Mouse (Mus musculus) G1E (cell line): ENCODE data around the gene Cnot6l. TPM values are rescaled to one million over a fixed set of nuclear protein-coding genes. Genes with fewer than 3 reads are reported as not detected.

Source experiments
- ATAC-seq: 2 replicates; pipeline ENCODE4 v1.8.0; 2016; ENCODE audit warnings: mild to moderate bottlenecking; ENCODE audit not compliant: insufficient number of reproducible peaks, poor library complexity, low FRiP score, severe bottlenecking; ENCODE audit errors: extremely low read depth
- DNase-seq: peaks from one replicate; pipeline ENCODE4 v3.0.0; 2012; ENCODE audit warnings: low spot score
- H3K27me3 ChIP-seq: 2 replicates; pipeline ENCODE4 v1.6.1; 2012; ENCODE audit warnings: mild to moderate bottlenecking, low read length, inconsistent platforms; ENCODE audit not compliant: insufficient read depth
- H3K36me3 ChIP-seq: replicated peaks from 2 replicates; pipeline ENCODE3; 2012; ENCODE audit warnings: mild to moderate bottlenecking, inconsistent platforms
- H3K4me1 ChIP-seq: 2 replicates; pipeline ENCODE4 v1.6.1; 2012; ENCODE audit warnings: low read depth, low read length, inconsistent platforms, mixed read lengths; ENCODE audit not compliant: insufficient read depth
- H3K4me3 ChIP-seq: 2 replicates; pipeline ENCODE4 v1.5.1; 2012; ENCODE audit warnings: low read depth, mild to moderate bottlenecking, inconsistent platforms, low read length, moderate library complexity, mixed read lengths
- H3K9me3 ChIP-seq: replicated peaks from 2 replicates; pipeline ENCODE4 v1.6.1; 2012; ENCODE audit warnings: inconsistent platforms
- CTCF ChIP-seq: IDR thresholded peaks from 2 replicates; pipeline ENCODE4 v1.5.1; 2012; ENCODE audit warnings: low read depth, low read length, inconsistent platforms, mixed read lengths
- GATA1 ChIP-seq: IDR thresholded peaks from 2 replicates; pipeline ENCODE4 v1.6.1; 2012; ENCODE audit warnings: borderline replicate concordance, low read length, inconsistent platforms, mixed read lengths
- GATA2 ChIP-seq: IDR thresholded peaks from 2 replicates; pipeline ENCODE4 v1.6.1; 2012; ENCODE audit warnings: low read depth, low read length, inconsistent platforms, borderline replicate concordance
- POLR2AphosphoS5 ChIP-seq: IDR thresholded peaks from 2 replicates; pipeline ENCODE4 v1.6.1; 2012; ENCODE audit warnings: low read depth, low read length, inconsistent platforms; ENCODE audit not compliant: insufficient replicate concordance
- TAL1 ChIP-seq: conservative IDR thresholded peaks from 2 replicates; pipeline ENCODE4 v1.6.1; 2012; ENCODE audit warnings: low read depth, low read length, inconsistent platforms, mixed read lengths
- polyA plus RNA-seq: library from polyadenylated mRNA; stranded (reverse); fragments of >175 nt; gene quantifications from 2 replicates; pipeline ENCODE4 v1.2.3, GENCODE M21; 2012
- total RNA-seq, 2 experiments: library from RNA; stranded (forward) in 1 of 2; stranded (reverse) in 1 of 2; fragments of 200-1000 nt in 1 of 2; fragments of >200 nt in 1 of 2; fragmentation: Nextera tagmentation in 1 of 2; gene quantifications; 2 replicates each; pipeline ENCODE4 v1.2.3; 2014 to 2017

The Cnot6l gene
- total and polyA plus RNA-seq, 3 experiments = 6.8 to 190 (median 141) TPM

GRCm38 (mm10) chr5:96142351-96142750 lies 21.6 kb downstream of the Cnot6l start:
- Histone ChIP-seq H3K4me1 (peaks cover 17% of the 10 kb centered on the region), H3K27me3 (no peaks in the 10 kb centered on the region), H3K36me3 (peaks cover 2% of the 10 kb centered on the region), H3K4me3 (no peak overlapping the region), H3K9me3 (no peaks in the 10 kb centered on the region)
- TF ChIP-seq GATA2 (no peak), TAL1 (no peak), CTCF (no peak), GATA1 (no peak), POLR2AphosphoS5 (no peak)
- DNase-seq = no peak
- ATAC-seq = no peak

- Histone ChIP-seq H3K9me3 (no peaks in the 10 kb centered on the region), H3K27me3 (no peaks in the 10 kb centered on the region), H3K4me3 (no peak overlapping the region), H3K4me1 (peaks cover 2% of the 10 kb centered on the region; the same call in 1 of the 2 replicates), H3K36me3 (peaks cover 47% of the 10 kb centered on the region)
- TF ChIP-seq CTCF (no peak), GATA1 (no peak), POLR2AphosphoS5 (no peak), TAL1 (no peak), GATA2 (no peak)
- DNase-seq (no peak), ATAC-seq (no peak)
These were observed 33.3 kb downstream of the Cnot6l start for GRCm38 (mm10) chr5:96130683-96131082.

GRCm38 (mm10) chr5:96126856-96127255 lies 37.1 kb downstream of the Cnot6l start:
- DNase-seq (no peak), ATAC-seq (no peak)
- H3K4me3 ChIP-seq = no peak overlapping the region
- H3K4me1 ChIP-seq = no peaks in the 10 kb centered on the region; the same call in 1 of the 2 replicates
- TF ChIP-seq GATA1 (no peak), POLR2AphosphoS5 (no peak)
- peaks cover 28% of the 10 kb centered on the region for H3K36me3 ChIP-seq
- no peaks in the 10 kb centered on the region for H3K9me3 ChIP-seq
- H3K27me3 ChIP-seq = no peaks in the 10 kb centered on the region

- no peak for DNase-seq
- ATAC-seq = no peak
- Histone ChIP-seq H3K4me1 (no peaks in the 10 kb centered on the region; the same call in 1 of the 2 replicates), H3K9me3 (no peaks in the 10 kb centered on the region), H3K4me3 (no peak overlapping the region), H3K27me3 (no peaks in the 10 kb centered on the region), H3K36me3 (peaks cover 32% of the 10 kb centered on the region)
- TF ChIP-seq GATA2 = no peak
- no peak for TF ChIP-seq GATA1
- TF ChIP-seq POLR2AphosphoS5 = no peak
- no peak for TF ChIP-seq TAL1
- TF ChIP-seq CTCF = no peak
These were observed 49.0 kb downstream of the Cnot6l start for GRCm38 (mm10) chr5:96114943-96115342.

- ATAC-seq = no peak
- no peak for TF ChIP-seq CTCF
- no peak for TF ChIP-seq TAL1
- no peak for TF ChIP-seq GATA2
- no peak for TF ChIP-seq GATA1
- no peak for TF ChIP-seq POLR2AphosphoS5
These were observed 59.3 kb downstream of the Cnot6l start for GRCm38 (mm10) chr5:96104644-96105043.

GRCm38 (mm10) chr5:96091468-96091867 lies 72.5 kb downstream of the Cnot6l start:
- no peak for TF ChIP-seq TAL1
- TF ChIP-seq POLR2AphosphoS5 = no peak
- no peak for TF ChIP-seq GATA1
- TF ChIP-seq GATA2 = no peak
- no peak for TF ChIP-seq CTCF
- Histone ChIP-seq H3K27me3 (no peaks in the 10 kb centered on the region), H3K36me3 (peaks cover 25% of the 10 kb centered on the region), H3K9me3 (no peaks in the 10 kb centered on the region), H3K4me3 (no peak overlapping the region), H3K4me1 (no peaks in the 10 kb centered on the region)
- no peak for DNase-seq
- ATAC-seq = no peak

More at GRCm38 (mm10) chr5:96104644-96105043, 59.3 kb downstream of the Cnot6l start:
- Histone ChIP-seq H3K4me3 (no peak overlapping the region), H3K36me3 (peaks cover 44% of the 10 kb centered on the region), H3K27me3 (no peaks in the 10 kb centered on the region), H3K9me3 (no peaks in the 10 kb centered on the region), H3K4me1 (no peaks in the 10 kb centered on the region)
- DNase-seq = no peak

- no peak for TF ChIP-seq POLR2AphosphoS5
- ATAC-seq (no peak), DNase-seq (no peak)
These were observed 78.6 kb downstream of the Cnot6l start for GRCm38 (mm10) chr5:96085324-96085723.

More at GRCm38 (mm10) chr5:96085324-96085723, 78.6 kb downstream of the Cnot6l start:
- Histone ChIP-seq H3K36me3 (peaks cover 44% of the 10 kb centered on the region), H3K4me1 (no peaks in the 10 kb centered on the region), H3K9me3 (no peaks in the 10 kb centered on the region), H3K4me3 (no peak overlapping the region), H3K27me3 (no peaks in the 10 kb centered on the region)
